Mouse (Mus musculus) CH12.LX (cell line): ENCODE data around the gene Rnf115. TPM values are rescaled to one million over a fixed set of nuclear protein-coding genes. Genes with fewer than 3 reads are reported as not detected.

Experiments used
- DNase-seq: peaks from one replicate; pipeline ENCODE4 v3.0.0-alpha.2; 2013; ENCODE audit errors: extremely low read depth
- H3K27ac ChIP-seq: 2 replicates; pipeline ENCODE4 v1.5.1; 2012; ENCODE audit warnings: low read depth, mild to moderate bottlenecking, control low read depth, moderate library complexity; ENCODE audit not compliant: insufficient read depth
- H3K27me3 ChIP-seq: replicated peaks from 2 replicates; pipeline ENCODE3; 2012; ENCODE audit warnings: inconsistent platforms
- H3K36me3 ChIP-seq, 2 experiments: replicated peaks in 1 of 2; 2 replicates each; pipeline versions ENCODE3 to v1.6.1; 2012; ENCODE audit warnings: inconsistent platforms in 1 of 2, low read length in 1 of 2, mild to moderate bottlenecking in 1 of 2, mixed read lengths in 1 of 2, moderate library complexity in 1 of 2; ENCODE audit not compliant: control insufficient read depth in 1 of 2, insufficient read depth in 1 of 2
- H3K4me1 ChIP-seq, 2 experiments: 2 replicates each; pipeline ENCODE4 v1.6.1; 2012; ENCODE audit warnings: inconsistent platforms in 1 of 2, moderate library complexity in 1 of 2; ENCODE audit not compliant: insufficient read depth in 2 of 2, control insufficient read depth in 1 of 2
- H3K4me2 ChIP-seq: 2 replicates; pipeline ENCODE4 v1.6.1; 2012; ENCODE audit warnings: low read depth, mild to moderate bottlenecking, control low read depth; ENCODE audit not compliant: poor library complexity, insufficient read depth, severe bottlenecking
- H3K4me3 ChIP-seq, 3 experiments: fragments of 150-350 bp in 1 of 3; sonication (generic) in 1 of 3; replicated peaks in 1 of 3; 2 replicates each; pipeline versions ENCODE3 to v1.5.1; 2011 to 2012; ENCODE audit warnings: low read depth in 2 of 3, low read length in 2 of 3, mild to moderate bottlenecking in 2 of 3, moderate library complexity in 2 of 3, control low read depth in 1 of 3, improper control_type of control experiment in 1 of 3, inconsistent platforms in 1 of 3, mixed read lengths in 1 of 3; ENCODE audit not compliant: poor library complexity in 1 of 3
- H3K79me2 ChIP-seq: replicated peaks from 2 replicates; pipeline ENCODE4 v1.6.1; 2012; ENCODE audit warnings: mild to moderate bottlenecking, moderate library complexity; ENCODE audit not compliant: control insufficient read depth, poor library complexity, insufficient read depth, severe bottlenecking; ENCODE audit errors: extremely low read depth
- H3K9ac ChIP-seq: 2 replicates; pipeline ENCODE4 v1.6.1; 2012; ENCODE audit warnings: low read depth, mild to moderate bottlenecking, control low read depth, moderate library complexity; ENCODE audit not compliant: insufficient read depth
- H3K9me3 ChIP-seq: replicated peaks from 2 replicates; pipeline ENCODE3; 2012; ENCODE audit warnings: low read length, inconsistent platforms, mixed read lengths
- BHLHE40 ChIP-seq: IDR thresholded peaks from 2 replicates; pipeline ENCODE4 v1.6.1; 2011; ENCODE audit warnings: mild to moderate bottlenecking, low read depth, low read length, improper control_type of control experiment
- CHD2 ChIP-seq: IDR thresholded peaks from 2 replicates; pipeline ENCODE4 v1.6.1; 2011; ENCODE audit warnings: low read length, improper control_type of control experiment
- E2F4 ChIP-seq: IDR thresholded peaks from 2 replicates; pipeline ENCODE4 v1.6.1; 2011; ENCODE audit warnings: low read depth, low read length, improper control_type of control experiment; ENCODE audit not compliant: insufficient replicate concordance
- HCFC1 ChIP-seq: IDR thresholded peaks from 2 replicates; pipeline ENCODE4 v1.6.1; 2012; ENCODE audit warnings: low read depth, mild to moderate bottlenecking, inconsistent platforms, low read length, improper control_type of control experiment
- JUND ChIP-seq: conservative IDR thresholded peaks from 2 replicates; pipeline ENCODE4 v1.6.1; 2011; ENCODE audit warnings: low read depth, low read length, improper control_type of control experiment
- KAT2A ChIP-seq: IDR thresholded peaks from 2 replicates; pipeline ENCODE4 v1.6.1; 2012; ENCODE audit warnings: low read length, improper control_type of control experiment, inconsistent platforms; ENCODE audit not compliant: insufficient replicate concordance
- MAFK ChIP-seq: IDR thresholded peaks from 2 replicates; pipeline ENCODE4 v1.6.1; 2011; ENCODE audit warnings: low read length, improper control_type of control experiment; ENCODE audit not compliant: insufficient replicate concordance
- MAX ChIP-seq: IDR thresholded peaks from 2 replicates; pipeline ENCODE4 v1.6.1; 2011; ENCODE audit warnings: low read length, improper control_type of control experiment
- MAZ ChIP-seq: IDR thresholded peaks from 2 replicates; pipeline ENCODE4 v1.6.1; 2012; ENCODE audit warnings: low read depth, mild to moderate bottlenecking, inconsistent platforms, low read length, improper control_type of control experiment, moderate library complexity
- MXI1 ChIP-seq: IDR thresholded peaks from 2 replicates; pipeline ENCODE4 v1.6.1; 2011; ENCODE audit warnings: mild to moderate bottlenecking, low read depth, low read length, improper control_type of control experiment
- MYC ChIP-seq: IDR thresholded peaks from 2 replicates; pipeline ENCODE4 v1.6.1; 2011; ENCODE audit warnings: low read depth, mild to moderate bottlenecking, improper control_type of control experiment, low read length
- NELFE ChIP-seq: IDR thresholded peaks from 2 replicates; pipeline ENCODE4 v1.6.1; 2011; ENCODE audit warnings: low read depth, low read length, improper control_type of control experiment
- NRF1 ChIP-seq: IDR thresholded peaks from 2 replicates; pipeline ENCODE4 v1.6.1; 2014; ENCODE audit warnings: low read depth, mild to moderate bottlenecking, inconsistent platforms, low read length, improper control_type of control experiment, moderate library complexity
- PAX5 ChIP-seq: IDR thresholded peaks from 2 replicates; pipeline ENCODE4 v1.6.1; 2012; ENCODE audit warnings: low read length, inconsistent platforms, mixed read lengths
- POLR2AphosphoS2 ChIP-seq: IDR thresholded peaks from 2 replicates; pipeline ENCODE4 v1.6.1; 2011; ENCODE audit warnings: low read depth, low read length, improper control_type of control experiment
- RAD21 ChIP-seq: IDR thresholded peaks from 2 replicates; pipeline ENCODE4 v1.6.1; 2011; ENCODE audit warnings: low read depth, mild to moderate bottlenecking, low read length, improper control_type of control experiment, moderate library complexity
- RCOR1 ChIP-seq: conservative IDR thresholded peaks from 2 replicates; pipeline ENCODE4 v1.6.1; 2012; ENCODE audit warnings: low read depth, mild to moderate bottlenecking, inconsistent platforms, low read length, improper control_type of control experiment
- SIN3A ChIP-seq: IDR thresholded peaks from 2 replicates; pipeline ENCODE4 v1.6.1; 2012; ENCODE audit warnings: low read length, improper control_type of control experiment, inconsistent platforms
- SMC3 ChIP-seq: IDR thresholded peaks from 2 replicates; pipeline ENCODE4 v1.6.1; 2011; ENCODE audit warnings: low read depth, low read length, improper control_type of control experiment
- TBP ChIP-seq: conservative IDR thresholded peaks from 2 replicates; pipeline ENCODE4 v1.6.1; 2011; ENCODE audit warnings: low read depth, low read length, improper control_type of control experiment
- TCF12 ChIP-seq: IDR thresholded peaks from 2 replicates; pipeline ENCODE4 v1.6.1; 2014; ENCODE audit warnings: low read depth, mild to moderate bottlenecking, inconsistent platforms, low read length, improper control_type of control experiment
- UBTF ChIP-seq: IDR thresholded peaks from 2 replicates; pipeline ENCODE4 v1.6.1; 2012; ENCODE audit warnings: low read depth, mild to moderate bottlenecking, inconsistent platforms, low read length, improper control_type of control experiment, moderate library complexity
- ZKSCAN1 ChIP-seq: IDR thresholded peaks from 2 replicates; pipeline ENCODE4 v1.6.1; 2012; ENCODE audit warnings: low read depth, inconsistent platforms, low read length, improper control_type of control experiment, borderline replicate concordance
- dilution Hi-C: fragments of 300-500 bp; cut with MboI; formaldehyde crosslinking; loops from 2 replicates; pipeline ENCODE4 v1.14.3; 2020; ENCODE audit warnings: low sequenced_read_pairs; ENCODE audit not compliant: extremely low pct_unique_long_range_greater_than_20kb, extremely low pct_ligation_motif_present
- in situ Hi-C: fragments of 300-500 bp; cut with MboI; formaldehyde crosslinking; loops from 3 replicates; pipeline ENCODE4 v1.14.3; 2019; ENCODE audit warnings: low sequenced_read_pairs, low pct_ligation_motif_present, low pct_unique_long_range_greater_than_20kb, mixed read lengths
- polyA plus RNA-seq: library from polyadenylated mRNA; unstranded; fragments of >175 nt; gene quantifications from 2 replicates; pipeline ENCODE4 v1.2.1, GENCODE M21; 2012; ENCODE audit warnings: low read depth; ENCODE audit not compliant: insufficient read length
- total RNA-seq, 2 experiments: library from RNA; depleted of rRNA; stranded (reverse); fragments of 300-350 nt in 1 of 2; fragments of >200 nt in 1 of 2; gene quantifications; 2 replicates each; pipeline ENCODE4 v1.2.3; 2012 to 2014

The Rnf115 gene
- total and polyA plus RNA-seq, 3 experiments, result 25.8 to 79.3 (median 64.7) TPM

DNA sequence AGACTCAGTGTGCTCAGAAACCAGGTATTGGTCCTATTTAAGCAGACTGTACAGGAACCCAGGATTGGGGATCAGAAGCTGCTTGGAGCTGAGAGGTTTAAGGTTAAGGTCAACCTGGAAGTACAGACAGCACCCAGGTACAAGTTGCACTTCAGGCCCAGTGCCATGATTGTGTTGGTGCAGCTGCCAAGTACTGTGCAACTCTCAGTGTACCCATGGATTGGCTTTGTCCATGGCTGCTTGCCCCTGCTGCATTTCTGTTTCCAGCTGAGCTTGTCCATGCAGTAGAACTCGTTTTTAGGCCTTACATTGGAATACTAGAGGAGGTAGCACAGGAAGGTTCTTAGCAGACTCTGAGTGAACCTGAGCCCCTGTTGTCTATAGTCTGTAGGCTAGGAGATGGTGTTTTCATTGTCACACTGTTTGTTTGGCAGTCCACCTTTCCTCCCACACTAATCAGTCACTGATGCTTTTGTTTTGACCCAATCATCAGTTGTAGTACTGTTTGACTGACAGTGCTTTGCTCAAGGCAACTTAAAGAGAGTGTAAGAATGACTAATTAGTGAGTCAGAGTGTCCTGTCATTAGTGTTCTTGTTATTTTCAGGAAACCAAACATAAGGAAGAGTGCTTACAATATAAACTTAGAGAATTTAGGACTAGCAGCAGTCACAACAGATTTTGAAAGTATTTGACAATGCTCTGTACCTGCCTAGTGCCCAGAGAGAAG lies 9.7 kb downstream of the Rnf115 start:
- DNase-seq, result no peak
- H3K27me3 ChIP-seq, result no peaks in the 10 kb centered on the region
- no peaks in the 10 kb centered on the region for H3K9me3 ChIP-seq
- no peak overlapping the region for H3K4me3 ChIP-seq
- peaks cover 0 to 20% of the 10 kb centered on the region in 2 experiments for H3K36me3 ChIP-seq
- in situ Hi-C loops (no loop called here), dilution Hi-C loops (no loop called here)
- peaks cover 3 to 38% of the 10 kb centered on the region in 2 experiments; a peak in 3 of 4 replicates for H3K4me1 ChIP-seq
- H3K4me2 ChIP-seq, result no peak overlapping the region
- peaks cover 13% of the 10 kb centered on the region; the same call in 1 of the 2 replicates for H3K79me2 ChIP-seq
- no peak overlapping the region for H3K9ac ChIP-seq
- H3K27ac ChIP-seq, result no peak overlapping the region
- no peak for TF ChIP-seq NELFE
- TF ChIP-seq CHD2, result no peak
- no peak for TF ChIP-seq E2F4
- no peak for TF ChIP-seq UBTF
- no peak for TF ChIP-seq SMC3
- no peak for TF ChIP-seq SIN3A
- TF ChIP-seq HCFC1, result no peak
- TF ChIP-seq, all 38 proteins: peak for 0

DNA sequence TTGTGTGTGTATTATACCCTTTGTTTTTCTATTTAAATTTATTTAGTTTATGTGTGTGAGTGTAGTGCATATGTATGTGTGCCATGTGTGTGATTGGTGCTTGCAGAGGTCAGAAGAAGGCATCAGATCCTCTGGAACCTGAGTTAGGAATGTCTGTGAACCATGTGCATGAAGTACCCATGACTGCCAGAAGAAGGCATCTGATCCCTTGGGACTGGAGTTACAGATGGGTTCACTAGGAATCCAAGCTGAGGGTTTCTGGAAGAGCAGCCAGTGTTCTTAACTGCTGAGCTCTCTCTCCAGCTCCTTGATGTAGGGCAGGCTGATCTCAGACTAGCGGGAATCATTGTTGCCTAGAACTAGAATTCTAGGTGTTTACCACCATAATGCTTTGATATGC lies 10.5 kb downstream of the Rnf115 start:
- Histone ChIP-seq H3K4me3 (no peak overlapping the region), H3K27ac (no peak overlapping the region), H3K79me2 (peaks cover 13% of the 10 kb centered on the region; the same call in 1 of the 2 replicates), H3K9me3 (no peaks in the 10 kb centered on the region), H3K4me2 (no peak overlapping the region), H3K4me1 (peaks cover 3 to 38% of the 10 kb centered on the region in 2 experiments; a peak in 3 of 4 replicates), H3K27me3 (no peaks in the 10 kb centered on the region), H3K36me3 (peaks cover 0 to 18% of the 10 kb centered on the region in 2 experiments), H3K9ac (no peak overlapping the region)
- dilution Hi-C loops (no loop called here), in situ Hi-C loops (no loop called here)
- no peak for TF ChIP-seq MYC
- no peak for TF ChIP-seq ZKSCAN1
- TF ChIP-seq SIN3A, result no peak
- TF ChIP-seq MXI1, result no peak
- no peak for TF ChIP-seq SMC3
- no peak for TF ChIP-seq JUND
- no peak for TF ChIP-seq MAZ
- no peak for TF ChIP-seq TCF12
- TF ChIP-seq NRF1, result no peak
- TF ChIP-seq KAT2A, result no peak
- no peak for TF ChIP-seq BHLHE40
- no peak for TF ChIP-seq MAFK
- TF ChIP-seq E2F4, result no peak
- TF ChIP-seq MAX, result no peak
- no peak for TF ChIP-seq RCOR1
- no peak for TF ChIP-seq PAX5
- no peak for TF ChIP-seq TBP
- no peak for TF ChIP-seq POLR2AphosphoS2
- TF ChIP-seq RAD21, result no peak
- no peak for DNase-seq
